Mouse (Mus musculus) liver, postnatal 0 days (tissue): ENCODE data around the gene Ebf4.

ENCODE experiments used
- CTCF ChIP-seq: sonication (generic); IDR thresholded peaks from 2 replicates; pipeline ENCODE4 v1.5.1; 2016; ENCODE audit warnings: antibody characterized with exemption, low read depth
- EP300 ChIP-seq: IDR thresholded peaks from 2 replicates; pipeline ENCODE4 v1.6.1; 2016; ENCODE audit warnings: antibody characterized with exemption, low read depth, mild to moderate bottlenecking

GRCm38 (mm10) chr2:130295331-130296133, 563 bp downstream of the Ebf4 start:
- no peak for TF ChIP-seq CTCF
- TF ChIP-seq EP300, result no peak
